Mouse (Mus musculus) retina, postnatal 1 day (tissue): Measurements from ENCODE around the gene Tnik.

Source experiments
- DNase-seq: peaks from one replicate; pipeline ENCODE4 v3.0.0-alpha.2; 2012

The Tnik gene

DNA sequence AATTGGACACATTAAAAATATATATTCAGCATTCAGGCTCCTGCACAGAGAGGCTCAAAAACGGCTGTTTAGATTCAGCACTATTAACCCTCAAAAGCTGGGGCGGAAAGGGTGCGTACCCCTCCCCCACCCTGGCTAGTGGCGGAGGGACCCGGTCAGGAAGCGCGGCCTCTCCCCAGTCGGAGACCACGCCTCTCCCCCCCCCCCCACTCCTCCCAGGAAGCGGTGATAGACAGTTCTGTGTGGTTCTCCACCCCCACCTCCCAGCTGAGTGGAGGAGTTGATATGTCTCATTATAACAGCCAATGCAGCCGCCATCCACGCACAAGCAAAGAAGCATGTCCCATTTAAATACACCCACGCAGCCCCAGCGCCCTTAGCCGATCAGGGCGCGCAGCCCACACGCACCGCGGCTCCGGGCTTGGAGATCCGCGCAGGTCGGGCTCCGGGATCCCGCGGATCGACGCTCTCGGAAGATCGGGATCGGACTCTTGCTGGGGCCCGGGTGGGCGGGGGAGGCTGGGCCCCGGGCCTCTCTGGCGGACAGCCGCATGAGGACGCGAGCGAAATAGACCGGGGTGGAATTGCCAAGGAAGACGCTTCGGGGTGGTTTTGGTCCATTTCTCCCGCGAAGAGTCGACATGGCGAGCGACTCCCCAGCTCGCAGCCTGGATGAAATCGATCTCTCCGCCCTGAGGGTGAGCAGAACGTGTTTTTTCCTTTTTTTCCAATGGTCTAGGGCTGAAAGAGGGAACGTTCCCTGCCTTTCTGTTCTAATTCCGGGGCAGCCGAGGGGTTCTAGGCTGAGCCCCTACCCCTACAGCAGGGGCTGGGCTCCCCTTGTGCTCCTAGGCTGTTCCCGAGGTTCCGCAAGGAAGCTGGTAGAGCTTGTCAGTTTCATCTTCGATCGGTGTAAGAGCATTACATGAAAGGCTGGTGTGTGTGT lies at the start of gene Tnik:
Gene Tnik (plus strand): TSS at position 213 of the 946 bp plus-strand sequence.
- DNase-seq, result peak; percentile 93

DNA sequence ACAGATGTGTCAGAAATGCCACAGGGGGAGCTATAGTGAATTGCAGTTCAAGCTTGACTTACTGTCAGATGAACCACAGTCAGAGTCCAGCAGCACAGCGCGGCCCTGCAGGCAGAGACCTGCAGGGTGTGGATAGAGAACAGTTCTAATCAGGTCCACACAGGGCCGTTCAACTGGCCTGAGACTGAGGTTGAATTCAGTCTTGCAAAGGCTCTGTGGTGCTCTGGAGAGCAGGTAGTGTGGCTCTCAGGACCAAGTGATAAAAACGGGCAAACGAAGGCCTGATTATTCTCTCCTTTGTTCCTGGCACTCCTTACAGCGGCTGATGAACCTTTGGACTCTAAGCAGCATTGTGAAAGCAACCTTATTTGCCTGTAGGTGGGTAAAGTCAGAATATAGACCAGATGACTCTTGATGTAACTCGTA lies 48.1 kb upstream of the Tnik start:
- DNase-seq, result no peak

GRCm38 (mm10) chr3:28217001-28217400 lies 46.0 kb upstream of the Tnik start:
- DNase-seq, result no peak

DNA sequence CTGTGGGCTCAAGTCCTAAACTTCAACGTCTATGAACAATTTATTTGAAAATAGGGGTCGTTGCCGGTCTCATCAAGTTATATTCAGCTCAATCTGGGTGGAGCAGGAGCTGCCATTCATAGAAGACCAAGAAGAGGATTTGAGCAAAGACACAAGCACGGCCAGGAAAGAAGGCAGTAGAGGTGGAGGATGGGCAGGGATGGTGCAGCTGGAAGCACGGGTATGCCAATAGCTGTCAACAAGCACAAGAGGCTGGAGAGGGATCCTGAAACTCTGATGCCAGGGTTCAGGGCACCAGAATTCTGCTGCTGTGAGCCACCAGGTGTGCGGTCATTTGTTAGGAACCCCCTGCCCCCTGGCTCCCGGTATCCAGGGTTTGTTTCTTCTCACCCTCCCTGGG lies 43.5 kb upstream of the Tnik start:
- DNase-seq, result no peak

GRCm38 (mm10) chr3:28219964-28220363 lies 43.0 kb upstream of the Tnik start:
- no peak for DNase-seq

GRCm38 (mm10) chr3:28224437-28225356 lies 38.3 kb upstream of the Tnik start:
- no peak for DNase-seq

DNA sequence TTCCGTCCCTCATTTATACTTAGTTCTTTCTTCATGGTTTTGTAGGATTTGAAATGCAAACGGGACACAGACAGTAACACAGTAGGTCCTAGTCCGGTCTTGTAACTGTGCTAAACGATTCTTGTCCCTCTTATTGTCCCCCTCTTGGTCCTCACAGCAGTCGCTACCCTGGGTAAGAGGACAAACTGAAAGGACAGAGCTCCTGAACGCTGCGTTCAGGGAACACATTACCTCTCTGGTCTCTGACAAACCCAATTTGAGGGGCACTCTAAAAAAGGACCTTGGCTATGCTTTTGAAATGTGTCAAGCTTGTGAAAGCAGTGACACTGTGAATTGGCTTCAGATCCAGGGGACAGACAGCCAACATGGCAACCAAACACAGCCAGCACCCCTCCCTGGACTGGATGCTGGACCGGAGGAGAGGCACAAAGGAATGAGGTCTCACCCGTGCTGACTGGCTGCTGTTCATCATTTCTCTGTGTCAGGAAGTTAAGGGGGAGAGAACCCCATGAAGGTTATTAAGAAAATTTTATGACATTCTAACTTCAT lies 37.6 kb upstream of the Tnik start:
- no peak for DNase-seq

GRCm38 (mm10) chr3:28226181-28226580 lies 36.8 kb upstream of the Tnik start:
- no peak for DNase-seq

DNA sequence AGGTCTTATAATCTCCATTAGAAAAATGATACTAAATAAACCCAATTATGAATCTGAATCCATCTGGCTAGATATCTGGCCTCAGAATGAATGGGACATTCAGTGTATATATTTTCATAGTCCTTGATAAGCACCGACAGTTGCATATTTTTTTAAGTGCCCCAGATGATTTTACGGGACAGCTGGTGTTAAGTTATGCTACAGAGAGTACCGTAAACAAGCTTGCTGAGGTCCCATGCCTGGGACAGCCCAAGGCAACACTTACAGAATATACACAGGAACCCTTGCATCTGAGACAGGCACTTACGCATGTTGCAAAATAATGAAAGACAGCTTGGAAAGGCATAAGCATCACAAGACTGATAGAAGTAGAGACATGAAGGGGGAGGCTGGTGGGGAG lies 34.1 kb upstream of the Tnik start:
- DNase-seq, result no peak

GRCm38 (mm10) chr3:28229503-28229902 lies 33.5 kb upstream of the Tnik start:
- no peak for DNase-seq

DNA sequence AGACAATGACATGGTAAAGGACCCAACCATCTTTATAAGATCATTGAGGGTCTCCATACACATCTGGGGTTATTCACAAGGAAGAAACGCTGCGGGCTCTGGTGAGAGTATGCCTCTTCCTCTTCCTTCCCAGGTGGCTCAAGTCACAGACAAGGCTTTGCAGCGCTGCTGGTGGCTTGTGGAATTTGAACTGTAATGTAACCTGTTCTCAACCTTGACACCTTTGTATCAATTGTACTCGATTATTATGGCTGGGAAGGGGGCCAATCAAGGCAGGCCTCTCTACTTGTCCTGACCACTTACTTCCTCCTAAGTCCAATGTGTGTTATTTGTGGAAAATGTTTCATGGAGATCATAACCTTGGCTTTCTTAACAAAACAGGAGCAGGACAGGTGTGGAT lies 30.1 kb upstream of the Tnik start:
- no peak for DNase-seq

DNA sequence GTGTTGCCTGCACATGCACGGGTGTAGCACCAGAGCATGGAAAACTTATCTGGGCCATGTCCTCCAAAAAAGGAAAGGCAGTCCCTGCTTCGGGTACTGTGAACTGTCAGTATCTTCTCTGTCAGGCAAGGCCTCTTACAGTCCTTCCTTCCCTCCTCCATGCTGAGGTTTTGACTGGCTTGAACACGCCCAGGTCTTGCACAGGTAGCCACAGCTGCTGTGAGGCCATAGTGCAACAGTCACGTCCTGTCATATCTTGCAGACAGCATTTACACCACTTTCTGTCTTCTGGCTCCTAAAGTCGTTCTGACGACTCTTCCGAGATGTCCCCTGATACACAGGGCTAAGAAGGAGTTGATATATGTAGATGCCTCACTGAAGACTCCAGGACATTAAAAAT lies 28.8 kb upstream of the Tnik start:
- DNase-seq, result no peak

GRCm38 (mm10) chr3:28236689-28237088 lies 26.3 kb upstream of the Tnik start:
- DNase-seq, result no peak

GRCm38 (mm10) chr3:28238136-28238535 lies 24.9 kb upstream of the Tnik start:
- DNase-seq, result no peak

DNA sequence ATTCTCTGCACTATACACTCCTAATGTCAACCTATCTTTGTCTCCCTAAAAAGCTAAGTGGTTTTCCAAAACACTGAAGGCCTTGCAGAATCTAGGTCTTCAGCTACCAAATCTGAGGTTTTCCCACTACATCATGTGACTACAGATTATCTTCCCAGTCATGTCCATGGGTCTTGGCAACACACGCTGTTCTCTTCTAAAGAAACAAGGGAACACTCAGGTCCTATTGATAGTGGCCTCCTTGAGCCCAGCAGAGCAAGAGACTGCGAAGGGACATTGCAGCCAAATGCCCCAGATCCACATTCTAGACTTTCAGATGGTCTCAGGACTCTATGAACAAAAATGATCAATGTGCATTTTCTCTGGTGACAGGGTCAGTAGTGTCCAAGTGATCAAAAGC lies 20.5 kb upstream of the Tnik start:
- DNase-seq, result no peak

- no peak for DNase-seq
Observed at GRCm38 (mm10) chr3:28244244-28244890, 18.6 kb upstream of the Tnik start.

GRCm38 (mm10) chr3:28248255-28248957 lies 14.6 kb upstream of the Tnik start:
- DNase-seq, result no peak

DNA sequence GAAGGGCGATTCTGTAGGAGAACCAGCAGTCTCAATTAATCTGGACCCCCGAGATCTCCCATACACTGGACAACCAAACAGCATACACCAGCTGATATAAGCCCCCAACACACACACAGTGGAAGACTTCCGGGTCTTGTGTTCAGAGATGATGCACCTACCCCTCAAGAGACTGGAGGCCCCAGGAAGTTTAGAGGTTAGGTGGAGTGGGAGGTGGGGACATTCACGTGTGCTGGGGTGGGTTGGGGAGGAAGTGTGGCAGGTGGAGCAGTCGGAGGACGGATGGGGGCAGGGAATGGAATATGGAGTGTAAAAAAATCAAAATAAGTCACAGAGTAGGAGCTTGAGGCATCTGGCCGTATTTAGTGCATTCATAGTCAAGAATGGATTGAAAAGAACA lies 7.3 kb upstream of the Tnik start:
- no peak for DNase-seq

GRCm38 (mm10) chr3:28262371-28263001 lies 528 bp upstream of the Tnik start:
- DNase-seq, result peak; percentile 77

- DNase-seq, result peak; percentile 78
Observed at GRCm38 (mm10) chr3:28263948-28264840, 1.2 kb downstream of the Tnik start.

DNA sequence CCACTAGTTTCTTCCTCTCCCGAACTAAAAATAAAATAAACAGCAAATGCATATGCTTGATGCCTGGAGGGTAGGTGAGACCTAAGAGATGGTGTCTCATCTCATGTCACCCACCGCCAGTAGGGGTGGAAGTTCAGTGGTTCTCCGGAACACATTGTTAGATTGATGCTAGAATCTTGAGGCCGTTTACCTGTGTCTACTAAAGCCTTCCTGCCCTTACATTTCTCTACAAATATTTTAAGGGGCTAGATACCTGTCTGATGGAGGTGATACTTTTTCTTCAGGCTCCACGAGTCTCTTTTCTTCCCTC lies 1.8 kb downstream of the Tnik start:
- no peak for DNase-seq
